Mouse (Mus musculus): Measurements from ENCODE around the gene Nup107. TPM values are rescaled to one million over a fixed set of nuclear protein-coding genes. Genes with fewer than 3 reads are reported as not detected.
"Not testable (repeated sequence)": the region's sequence is repeated elsewhere in the genome, so short reads cannot be mapped to it uniquely, and the experiment has no call there.

Gene Nup107
- polyA plus RNA-seq, 1 experiment, result not detected

DNA sequence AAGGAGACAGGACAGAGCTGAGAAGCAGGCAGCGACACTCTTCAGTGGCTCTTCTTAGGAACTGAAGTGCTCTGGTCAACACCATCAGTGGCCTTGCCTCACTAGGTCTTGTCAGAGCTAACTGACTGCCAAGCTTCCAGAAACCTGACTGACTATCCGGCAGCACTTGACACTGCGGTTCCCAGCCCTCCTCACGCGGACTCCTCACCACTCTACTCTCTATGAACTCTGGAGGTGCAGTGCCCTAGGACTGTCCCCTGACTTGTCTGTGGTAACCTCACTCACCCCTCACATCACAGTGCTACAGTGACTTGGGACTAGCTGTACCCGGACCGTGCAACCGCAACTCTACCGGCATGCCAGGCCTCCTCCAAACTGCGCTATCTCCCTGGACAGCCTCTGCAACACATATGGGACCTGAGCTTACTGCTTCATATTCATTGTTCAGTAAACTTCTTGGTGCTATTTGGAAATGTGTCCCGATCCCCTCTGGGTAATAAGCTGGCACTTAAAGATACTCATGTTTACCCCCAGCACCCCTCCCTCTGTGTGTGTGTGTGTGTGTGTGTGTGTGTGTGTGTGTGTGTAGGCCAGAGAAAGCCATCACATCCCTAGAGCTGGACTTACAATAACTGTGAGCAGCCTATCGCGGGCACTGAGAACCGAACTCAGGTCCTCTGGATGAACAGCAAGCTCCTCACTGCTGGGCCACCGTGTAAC lies 53.4 kb downstream of the Nup107 start:
- 96% methylated on average over 15 of the region's 15 CpGs for WGBS
- Histone ChIP-seq H3K4me1 (ENCODE audit: control insufficient read depth, insufficient read depth, low read length) (peaks cover 4% of the 10 kb centered on the region), H3K27ac (ENCODE audit: insufficient read depth, low read depth, low read length) (no peak overlapping the region), H3K4me3 (ENCODE audit: insufficient read depth, low read depth, low read length) (no peak overlapping the region)
- no peak for TF ChIP-seq POLR2A (IDR thresholded peaks at IDR 0.05; ENCODE audit: insufficient read depth, low read depth, low read length)
- TF ChIP-seq CTCF (IDR thresholded peaks at IDR 0.05; ENCODE audit: insufficient read depth, low read depth, low read length), result no peak

DNA sequence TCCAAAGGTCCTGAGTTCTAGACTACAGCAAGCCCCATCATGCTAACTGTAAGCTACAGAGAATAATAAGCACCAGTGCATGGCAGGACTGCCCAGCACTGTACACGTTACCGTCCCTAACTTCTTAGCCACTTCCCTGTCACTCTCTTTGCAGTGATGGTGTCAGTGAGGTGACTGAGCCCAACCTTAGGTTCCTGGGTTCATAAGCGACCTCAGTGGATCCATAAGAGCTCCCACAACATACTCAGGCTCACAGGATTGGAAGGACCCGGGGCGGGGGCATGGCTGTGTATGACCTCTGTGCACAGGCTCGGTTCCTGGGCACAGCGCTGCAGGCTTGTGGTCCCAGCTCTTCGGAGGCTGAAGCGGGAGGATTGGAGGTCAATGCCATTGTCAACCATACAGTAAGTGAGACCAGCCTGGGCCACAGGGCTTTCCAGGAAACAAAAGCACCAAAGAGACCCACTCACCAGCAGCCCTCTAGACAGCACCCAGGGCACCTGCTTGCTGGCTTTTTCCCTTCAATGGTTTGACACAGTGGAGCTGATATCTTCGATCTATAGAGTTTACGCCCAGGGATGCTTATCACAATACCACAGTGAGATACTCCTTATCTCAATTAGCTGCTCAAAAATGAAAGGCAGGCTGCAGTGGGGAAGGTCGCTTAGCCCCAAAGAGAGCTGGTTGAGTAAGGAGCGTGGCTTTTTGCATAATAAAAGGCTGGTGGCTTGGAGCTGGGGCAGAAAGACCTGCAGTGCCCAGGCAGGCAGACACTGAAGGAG lies 54.2 kb downstream of the Nup107 start:
- TF ChIP-seq POLR2A (IDR thresholded peaks at IDR 0.05; ENCODE audit: insufficient read depth, low read depth, low read length), result no peak
- TF ChIP-seq CTCF (IDR thresholded peaks at IDR 0.05; ENCODE audit: insufficient read depth, low read depth, low read length), result no peak
- Histone ChIP-seq H3K4me3 (ENCODE audit: insufficient read depth, low read depth, low read length) (no peak overlapping the region), H3K27ac (ENCODE audit: insufficient read depth, low read depth, low read length) (no peak overlapping the region), H3K4me1 (ENCODE audit: control insufficient read depth, insufficient read depth, low read length) (no peaks in the 10 kb centered on the region)
- WGBS, result 88% methylated on average over 13 of the region's 13 CpGs

GRCm38 (mm10) chr10:117737498-117737897 lies 55.0 kb downstream of the Nup107 start:
- WGBS, result 94% methylated on average over 8 of the region's 8 CpGs
- not testable (repeated sequence) for H3K4me3 ChIP-seq (ENCODE audit: insufficient read depth, low read depth, low read length); H3K27ac ChIP-seq (ENCODE audit: insufficient read depth, low read depth, low read length); H3K4me1 ChIP-seq (ENCODE audit: control insufficient read depth, insufficient read depth, low read length)

GRCm38 (mm10) chr10:117737075-117737474 lies 55.4 kb downstream of the Nup107 start:
- TF ChIP-seq POLR2A (IDR thresholded peaks at IDR 0.05; ENCODE audit: insufficient read depth, low read depth, low read length) (no peak), CTCF (IDR thresholded peaks at IDR 0.05; ENCODE audit: insufficient read depth, low read depth, low read length) (no peak)
- H3K4me1 ChIP-seq (ENCODE audit: control insufficient read depth, insufficient read depth, low read length), result no peaks in the 10 kb centered on the region
- H3K27ac ChIP-seq (ENCODE audit: insufficient read depth, low read depth, low read length), result no peak overlapping the region
- 85% methylated on average over 4 of the region's 4 CpGs for WGBS
- H3K4me3 ChIP-seq (ENCODE audit: insufficient read depth, low read depth, low read length), result no peak overlapping the region

DNA sequence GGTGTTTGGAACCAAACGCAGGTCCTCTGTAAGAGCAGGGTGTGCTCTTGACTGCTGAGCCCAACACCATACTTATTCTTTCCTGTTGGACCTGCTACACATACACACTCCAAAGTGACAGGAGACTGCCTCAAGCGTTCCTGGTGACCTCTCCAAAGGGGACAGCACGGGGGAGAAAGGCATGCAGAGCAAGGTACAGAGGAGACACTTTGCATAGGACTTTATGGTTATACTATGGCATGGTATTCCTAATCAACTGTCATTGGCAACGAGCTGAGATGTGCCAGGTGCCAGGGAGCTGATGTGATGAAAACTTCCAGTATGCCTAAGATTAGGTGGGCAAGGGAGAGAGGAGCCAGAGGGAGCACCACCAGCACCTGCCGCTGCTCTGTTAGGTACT lies 55.9 kb downstream of the Nup107 start:
- no peaks in the 10 kb centered on the region for H3K4me1 ChIP-seq (ENCODE audit: control insufficient read depth, insufficient read depth, low read length)
- TF ChIP-seq POLR2A (IDR thresholded peaks at IDR 0.05; ENCODE audit: insufficient read depth, low read depth, low read length), result no peak
- no peak for TF ChIP-seq CTCF (IDR thresholded peaks at IDR 0.05; ENCODE audit: insufficient read depth, low read depth, low read length)
- H3K27ac ChIP-seq (ENCODE audit: insufficient read depth, low read depth, low read length), result no peak overlapping the region
- WGBS, result 91% methylated on average over 5 of the region's 5 CpGs
- H3K4me3 ChIP-seq (ENCODE audit: insufficient read depth, low read depth, low read length), result no peak overlapping the region

GRCm38 (mm10) chr10:117735396-117735795 lies 57.1 kb downstream of the Nup107 start:
- not testable (repeated sequence) for H3K4me1 ChIP-seq (ENCODE audit: control insufficient read depth, insufficient read depth, low read length); H3K27ac ChIP-seq (ENCODE audit: insufficient read depth, low read depth, low read length); H3K4me3 ChIP-seq (ENCODE audit: insufficient read depth, low read depth, low read length)
- 94% methylated on average over 12 of the region's 12 CpGs for WGBS

DNA sequence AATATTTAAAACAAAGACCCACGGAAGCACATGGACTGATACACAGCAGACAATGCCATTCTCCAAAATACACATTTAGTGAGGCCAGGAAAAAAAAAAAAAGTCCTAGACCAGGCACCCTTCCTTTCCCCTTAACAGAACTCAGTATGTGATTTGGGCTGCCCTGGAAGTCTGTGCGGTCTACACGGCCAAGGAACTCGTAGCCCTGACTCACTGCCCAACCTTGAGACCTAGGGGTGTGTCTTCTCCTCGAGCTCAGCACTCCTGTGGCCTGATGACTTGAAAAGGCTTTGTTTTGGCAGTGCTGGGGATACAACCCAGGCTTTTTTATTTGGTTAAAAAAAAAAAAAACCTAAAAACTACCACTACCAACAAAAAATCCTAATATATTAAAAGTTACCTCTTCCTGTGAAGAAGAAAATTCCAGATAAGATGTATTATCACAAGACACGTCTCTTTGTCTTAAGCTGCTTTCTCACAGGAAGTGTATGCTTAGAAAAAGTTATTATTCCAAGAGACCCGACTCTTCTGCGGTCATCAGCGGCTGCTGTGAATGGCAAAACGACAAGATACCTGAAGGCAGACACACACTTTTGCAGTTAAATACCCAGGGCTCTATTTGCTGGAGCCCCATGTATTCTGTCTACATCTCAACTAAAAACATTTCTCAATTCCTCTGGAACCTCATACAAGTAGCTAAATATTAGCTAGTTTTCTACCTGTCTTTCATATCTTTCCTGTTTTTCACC lies 58.2 kb downstream of the Nup107 start:
- 86% methylated on average over 9 of the region's 10 CpGs for WGBS
- H3K4me1 ChIP-seq (ENCODE audit: control insufficient read depth, insufficient read depth, low read length); H3K27ac ChIP-seq (ENCODE audit: insufficient read depth, low read depth, low read length); H3K4me3 ChIP-seq (ENCODE audit: insufficient read depth, low read depth, low read length): not testable (repeated sequence)

DNA sequence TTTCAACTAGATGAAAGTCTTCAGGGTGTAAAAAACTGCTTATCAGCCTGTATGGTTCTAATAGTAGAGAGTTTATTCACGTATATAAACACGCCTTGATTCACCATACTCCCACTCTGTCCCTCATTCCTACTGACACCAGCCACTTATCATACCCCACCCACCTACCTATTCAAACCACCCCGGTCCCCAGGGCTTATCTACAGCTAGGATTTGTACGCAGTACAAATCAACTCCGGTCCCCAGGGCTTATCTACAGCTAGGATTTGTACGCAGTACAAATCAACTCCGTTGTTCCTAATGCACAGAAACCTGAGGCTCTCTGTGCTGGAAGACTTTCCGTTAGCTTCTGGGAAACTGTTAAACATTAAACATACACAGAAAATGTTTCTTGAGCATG lies 58.9 kb downstream of the Nup107 start:
- 87% methylated on average over 8 of the region's 8 CpGs for WGBS
- not testable (repeated sequence) for H3K4me1 ChIP-seq (ENCODE audit: control insufficient read depth, insufficient read depth, low read length); H3K4me3 ChIP-seq (ENCODE audit: insufficient read depth, low read depth, low read length); H3K27ac ChIP-seq (ENCODE audit: insufficient read depth, low read depth, low read length)

- no peak overlapping the region for H3K4me3 ChIP-seq (ENCODE audit: insufficient read depth, low read depth, low read length)
- TF ChIP-seq POLR2A (IDR thresholded peaks at IDR 0.05; ENCODE audit: insufficient read depth, low read depth, low read length), result no peak
- no peak for TF ChIP-seq CTCF (IDR thresholded peaks at IDR 0.05; ENCODE audit: insufficient read depth, low read depth, low read length)
- no peak overlapping the region for H3K27ac ChIP-seq (ENCODE audit: insufficient read depth, low read depth, low read length)
- no peaks in the 10 kb centered on the region for H3K4me1 ChIP-seq (ENCODE audit: control insufficient read depth, insufficient read depth, low read length)
- WGBS, result 88% methylated on average over 14 of the region's 14 CpGs
Measured at GRCm38 (mm10) chr10:117732962-117733592, 59.4 kb downstream of the Nup107 start.

All from olfactory bulb, adult 2 months (tissue).